Mouse (Mus musculus) neural tube, embryonic 12.5 days (tissue): ENCODE measurements around the gene Fbxw4. TPM values are rescaled to one million over a fixed set of nuclear protein-coding genes. Genes with fewer than 3 reads are reported as not detected.
"Not testable (repeated sequence)": the region's sequence is repeated elsewhere in the genome, so short reads cannot be mapped to it uniquely, and the experiment has no call there.

Experiments
- ATAC-seq: fragments of 200-750 bp; cut with Nextera tagmentation; 2 replicates; pipeline ENCODE4 v1.8.0; 2017; ENCODE audit warnings: low read depth, mild to moderate bottlenecking, moderate TSS enrichment, moderate library complexity; ENCODE audit not compliant: low FRiP score
- H3K27ac ChIP-seq: fragments of 300-500 bp; sonication (generic); 2 replicates; pipeline ENCODE4 v1.5.1; 2016
- H3K27me3 ChIP-seq: fragments of 300-500 bp; sonication (generic); replicated peaks from 2 replicates; pipeline ENCODE4 v1.6.1; 2016; ENCODE audit warnings: mild to moderate bottlenecking
- H3K36me3 ChIP-seq: fragments of 300-500 bp; sonication (generic); 2 replicates; pipeline ENCODE4 v1.6.1; 2016; ENCODE audit warnings: mild to moderate bottlenecking
- H3K4me1 ChIP-seq: fragments of 300-500 bp; sonication (generic); 2 replicates; pipeline ENCODE4 v1.6.1; 2016
- H3K4me2 ChIP-seq: fragments of 300-500 bp; sonication (generic); replicated peaks from 2 replicates; pipeline ENCODE4 v1.6.1; 2016; ENCODE audit warnings: mild to moderate bottlenecking
- H3K4me3 ChIP-seq: fragments of 300-500 bp; sonication (generic); 2 replicates; pipeline ENCODE4 v1.5.1; 2016
- H3K9ac ChIP-seq: fragments of 300-500 bp; sonication (generic); 2 replicates; pipeline ENCODE4 v1.6.1; 2016; ENCODE audit warnings: mild to moderate bottlenecking
- H3K9me3 ChIP-seq: fragments of 300-500 bp; sonication (generic); 2 replicates; pipeline ENCODE4 v1.6.1; 2016; ENCODE audit warnings: mild to moderate bottlenecking
- WGBS: fragments of 180-500 bp; shearing (Covaris S2); methylation state at CpG from one replicate; pipeline ENCODE4 v1.1.7; 2016; 5-methylcytosine and 5-hydroxymethylcytosine counted together
- polyA plus RNA-seq: library from polyadenylated mRNA; unstranded; fragments of >200 nt; fragmentation: Nextera tagmentation; extraction: Ambion mirVana; gene quantifications from 2 replicates; pipeline ENCODE4 v1.2.1, GENCODE M21; 2016

The Fbxw4 gene
- polyA plus RNA-seq, 1 experiment from 2014 or later: 5.9 TPM

DNA sequence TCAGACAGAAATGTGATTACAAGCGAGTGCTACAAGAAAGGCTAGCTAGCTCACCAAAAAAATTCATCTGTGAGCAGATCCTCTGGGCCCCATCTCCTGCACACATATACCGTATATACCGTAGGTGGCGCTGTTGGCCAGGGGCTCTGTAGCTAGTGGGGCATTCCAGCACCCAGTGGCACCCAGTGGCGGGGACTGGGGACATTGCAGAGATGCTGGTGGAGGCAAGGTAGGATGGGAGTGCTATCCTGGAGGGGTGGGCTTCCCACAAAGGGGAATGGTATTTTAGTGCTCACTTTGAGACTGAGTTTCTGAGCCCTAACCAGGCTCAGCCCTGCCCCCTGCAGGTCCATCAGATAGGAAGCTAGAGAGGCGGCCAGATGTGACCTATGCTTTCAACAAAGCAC lies 86.2 kb downstream of the Fbxw4 start:
- H3K4me3 ChIP-seq: no peak overlapping the region
- peaks cover 19% of the 10 kb centered on the region; the same call in 1 of the 2 replicates for H3K4me1 ChIP-seq
- no peak overlapping the region for H3K4me2 ChIP-seq
- no peak overlapping the region for H3K27ac ChIP-seq
- H3K27me3 ChIP-seq: no peaks in the 10 kb centered on the region; the same call in 1 of the 2 replicates
- no peak overlapping the region for H3K9ac ChIP-seq
- 30% methylated on average over 6 of the region's 6 CpGs for WGBS
- 0 out of 2 replicates have a peak, but pooled peaks have one; percentile 44 for ATAC-seq
- H3K9me3 ChIP-seq: no peaks in the 10 kb centered on the region
- H3K36me3 ChIP-seq: peaks cover 37% of the 10 kb centered on the region

DNA sequence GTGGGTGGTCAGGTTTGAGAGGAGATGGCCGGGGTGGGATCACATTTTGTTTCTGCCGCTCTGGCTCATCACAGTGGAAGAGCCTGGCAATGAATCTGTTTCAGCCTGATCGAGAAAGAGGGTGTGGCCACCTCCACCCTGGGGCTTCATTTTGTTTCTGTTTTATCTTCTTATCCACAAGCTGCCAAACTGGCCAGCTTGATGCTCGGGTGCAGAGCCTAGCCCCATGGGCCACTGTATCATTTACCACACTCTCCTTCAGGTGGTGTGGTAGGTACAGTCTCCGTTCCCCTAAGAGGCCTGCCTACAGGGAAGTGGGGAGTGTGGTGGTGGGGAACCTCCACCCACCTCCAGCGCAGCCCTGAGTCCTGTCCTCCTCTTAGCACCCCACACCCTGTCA lies 87.1 kb downstream of the Fbxw4 start:
- Histone ChIP-seq H3K36me3 (peaks cover 30% of the 10 kb centered on the region), H3K27ac (no peak overlapping the region), H3K4me1 (peaks cover 19% of the 10 kb centered on the region; the same call in 1 of the 2 replicates), H3K9me3 (no peaks in the 10 kb centered on the region), H3K4me3 (no peak overlapping the region), H3K4me2 (no peak overlapping the region), H3K27me3 (no peaks in the 10 kb centered on the region; the same call in 1 of the 2 replicates), H3K9ac (no peak overlapping the region)
- WGBS: 86% methylated on average over 6 of the region's 6 CpGs
- ATAC-seq: no peak

- ATAC-seq: no peak
- WGBS: 35% methylated on average over 14 of the region's 14 CpGs
- peaks cover 9% of the 10 kb centered on the region for H3K36me3 ChIP-seq
- H3K4me1 ChIP-seq: peaks cover 26% of the 10 kb centered on the region
- no peak overlapping the region for H3K27ac ChIP-seq
- no peak overlapping the region for H3K4me3 ChIP-seq
- no peaks in the 10 kb centered on the region for H3K9me3 ChIP-seq
- no peak overlapping the region for H3K4me2 ChIP-seq
- H3K9ac ChIP-seq: no peak overlapping the region
- H3K27me3 ChIP-seq: no peaks in the 10 kb centered on the region
These were observed 92.7 kb downstream of the Fbxw4 start for GRCm38 (mm10) chr19:45567367-45567766.

DNA sequence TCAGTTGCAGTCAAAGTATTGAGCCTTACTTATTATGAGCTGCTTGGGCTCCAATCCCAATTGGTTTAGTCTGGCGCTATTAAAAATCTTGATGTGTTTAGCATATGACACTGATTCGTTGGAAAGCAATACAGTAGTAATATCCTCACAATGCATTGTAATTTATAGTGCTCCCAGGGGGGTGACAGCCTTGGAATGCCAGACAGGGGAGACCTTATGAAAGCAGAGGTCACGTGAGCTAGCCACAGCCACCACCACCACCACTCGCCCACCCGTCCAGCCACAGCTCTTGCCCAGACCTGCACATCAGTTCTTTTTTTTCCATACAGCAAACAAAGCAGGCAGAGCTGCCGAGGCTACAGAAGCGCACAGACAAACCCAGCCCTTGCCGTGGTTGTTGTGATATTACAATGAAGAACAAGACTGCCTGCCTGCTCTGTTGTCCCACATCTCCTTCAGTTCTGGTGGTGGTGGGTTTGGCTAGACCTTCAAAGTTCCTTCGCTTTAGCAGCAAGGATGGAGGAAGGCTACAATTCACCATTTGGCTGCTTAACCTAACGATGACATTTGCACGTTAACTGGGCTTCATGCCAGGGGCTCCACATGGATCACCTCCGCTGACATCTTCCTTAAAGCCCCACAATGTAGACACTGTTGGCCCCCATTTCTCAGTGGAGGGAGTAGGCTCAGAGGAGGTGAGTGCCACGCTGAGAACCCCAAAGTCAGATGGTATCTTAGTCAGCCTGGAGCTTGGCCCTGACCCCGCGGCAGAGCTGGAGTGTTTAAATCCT lies 94.0 kb downstream of the Fbxw4 start:
- H3K4me3 ChIP-seq: no peak overlapping the region
- H3K36me3 ChIP-seq: no peaks in the 10 kb centered on the region
- H3K4me2 ChIP-seq: no peak overlapping the region; the same call in 1 of the 2 replicates
- H3K9ac ChIP-seq: no peak overlapping the region
- H3K9me3 ChIP-seq: no peaks in the 10 kb centered on the region
- 53% methylated on average over 15 of the region's 15 CpGs for WGBS
- H3K27me3 ChIP-seq: no peaks in the 10 kb centered on the region
- H3K27ac ChIP-seq: no peak overlapping the region
- H3K4me1 ChIP-seq: peaks cover 26% of the 10 kb centered on the region
- no peak for ATAC-seq

- Histone ChIP-seq H3K4me3 (peak within 1 kb of the TSS; percentile 82), H3K9ac (peak within 1 kb of the TSS; percentile 72), H3K36me3 (peaks cover 9% of the 10 kb centered on the region), H3K4me1 (peaks cover 12% of the 10 kb centered on the region), H3K9me3 (no peaks in the 10 kb centered on the region), H3K27ac (no peak within 1 kb of the TSS), H3K4me2 (peak within 1 kb of the TSS; percentile 94), H3K27me3 (no peaks in the 10 kb centered on the region)
- ATAC-seq: peak; percentile 84
- under 1% methylated on average over 35 of the region's 35 CpGs for whole genome bisulfite sequencing
These were observed 99.8 kb downstream of the Fbxw4 start, which contains the start of the genes Poll and Gm17018 for GRCm38 (mm10) chr19:45560153-45560890. Poll (minus strand) TSS chr19:45560531. Gm17018 (plus strand) TSS chr19:45560615.

DNA sequence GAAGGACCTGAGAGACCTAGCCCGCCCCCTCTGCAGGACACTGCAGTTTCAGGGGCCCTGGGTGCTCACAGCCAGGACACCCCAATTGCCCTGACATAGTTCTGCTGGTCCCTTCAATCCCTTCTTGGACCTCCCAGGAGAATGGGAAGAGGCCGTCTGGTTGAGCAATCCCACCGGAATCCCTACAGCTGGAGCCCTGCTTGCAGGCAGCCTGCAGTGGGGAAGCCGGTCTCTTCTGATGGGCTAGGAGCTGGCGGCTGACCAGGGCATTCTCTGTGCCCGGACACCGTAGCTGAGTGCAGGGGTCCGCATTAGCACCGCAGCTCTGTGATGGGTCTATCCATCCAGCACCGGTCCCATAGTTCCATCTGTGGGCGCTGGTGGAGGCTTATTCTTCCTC lies 106.0 kb downstream of the Fbxw4 start:
- peaks cover 37% of the 10 kb centered on the region for H3K36me3 ChIP-seq
- H3K9ac ChIP-seq: no peak overlapping the region
- H3K4me2 ChIP-seq: no peak overlapping the region
- peaks cover 10% of the 10 kb centered on the region for H3K4me1 ChIP-seq
- no peak overlapping the region for H3K4me3 ChIP-seq
- 92% methylated on average over 11 of the region's 11 CpGs for WGBS
- peaks cover 14% of the 10 kb centered on the region; the same call in 1 of the 2 replicates for H3K27me3 ChIP-seq
- no peak overlapping the region for H3K27ac ChIP-seq
- H3K9me3 ChIP-seq: no peaks in the 10 kb centered on the region
- ATAC-seq: no peak

DNA sequence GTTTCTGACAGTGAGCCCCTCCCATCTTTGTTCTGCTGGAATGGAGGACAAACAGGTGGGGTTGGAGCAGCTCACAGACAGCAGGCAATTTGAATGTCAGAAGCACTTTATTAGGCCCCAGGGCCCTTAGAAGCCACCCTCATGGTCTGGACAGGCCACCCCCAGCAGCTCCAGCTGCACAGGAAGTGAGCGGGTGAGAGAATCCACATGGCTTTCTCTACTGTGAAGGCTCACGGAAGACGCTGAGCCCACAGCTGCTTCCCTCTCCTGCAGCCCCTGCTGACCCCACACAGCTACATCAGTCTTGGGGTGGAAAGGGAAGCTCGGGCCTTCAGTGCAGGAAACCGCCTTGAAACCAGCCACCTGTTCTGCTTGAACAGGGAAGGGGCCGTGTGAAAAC lies 107.9 kb downstream of the Fbxw4 start:
- WGBS: 66% methylated on average over 6 of the region's 6 CpGs
- H3K9ac ChIP-seq: no peak overlapping the region
- peaks cover 37% of the 10 kb centered on the region for H3K36me3 ChIP-seq
- no peak for ATAC-seq
- H3K4me1 ChIP-seq: peaks cover 22% of the 10 kb centered on the region
- H3K4me3 ChIP-seq: no peak overlapping the region
- no peak overlapping the region for H3K4me2 ChIP-seq
- H3K27me3 ChIP-seq: peaks cover 22% of the 10 kb centered on the region; the same call in 1 of the 2 replicates
- no peaks in the 10 kb centered on the region for H3K9me3 ChIP-seq
- H3K27ac ChIP-seq: no peak overlapping the region

DNA sequence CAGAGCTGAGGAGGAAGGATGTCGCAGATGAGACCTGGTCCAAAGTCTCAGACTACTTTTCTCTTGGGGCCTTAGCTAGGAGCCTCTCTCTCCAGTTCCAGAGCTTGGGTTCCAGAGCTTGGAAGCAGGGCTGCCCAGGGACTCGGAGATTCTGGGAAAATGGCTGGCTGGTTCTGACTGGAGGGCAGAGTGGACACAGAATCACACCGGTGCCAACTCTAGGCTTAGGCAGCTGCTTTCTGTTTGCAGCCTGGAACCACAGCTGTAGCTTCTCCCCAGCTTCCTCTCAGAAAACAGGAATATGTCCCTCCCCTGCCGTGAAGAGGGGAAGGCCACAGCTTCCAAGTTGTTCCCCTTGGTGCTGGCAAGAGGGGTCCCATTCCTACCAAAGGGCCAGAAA lies 110.2 kb downstream of the Fbxw4 start:
- Histone ChIP-seq H3K9ac (no peak overlapping the region), H3K27me3 (peaks cover 41% of the 10 kb centered on the region), H3K4me2 (0 out of 2 replicates have a peak overlapping the region, but pooled peaks have one; percentile 20), H3K4me1 (peaks cover 23% of the 10 kb centered on the region), H3K4me3 (no peak overlapping the region), H3K27ac (no peak overlapping the region), H3K36me3 (peaks cover 28% of the 10 kb centered on the region), H3K9me3 (no peaks in the 10 kb centered on the region)
- ATAC-seq: no peak
- WGBS: 88% methylated on average over 4 of the region's 4 CpGs

GRCm38 (mm10) chr19:45549128-45549915 lies 110.8 kb downstream of the Fbxw4 start:
- Histone ChIP-seq H3K9ac (no peak overlapping the region), H3K27me3 (peaks cover 41% of the 10 kb centered on the region), H3K4me2 (peak overlapping the region; percentile 20; the same call in 1 of the 2 replicates), H3K4me3 (no peak overlapping the region), H3K9me3 (no peaks in the 10 kb centered on the region), H3K27ac (no peak overlapping the region), H3K36me3 (peaks cover 21% of the 10 kb centered on the region), H3K4me1 (peaks cover 29% of the 10 kb centered on the region)
- ATAC-seq: no peak
- WGBS: 50% methylated on average over 23 of the region's 23 CpGs

- Histone ChIP-seq H3K36me3 (peaks cover 10% of the 10 kb centered on the region; the same call in 1 of the 2 replicates), H3K4me1 (peaks cover 38% of the 10 kb centered on the region), H3K4me2 (0 out of 2 replicates have a peak overlapping the region, but pooled peaks have one; percentile 20), H3K27me3 (peaks cover 51% of the 10 kb centered on the region)
- H3K9ac ChIP-seq, H3K4me3 ChIP-seq, ATAC-seq, H3K9me3 ChIP-seq, H3K27ac ChIP-seq: not testable (repeated sequence)
These were observed 111.9 kb downstream of the Fbxw4 start for GRCm38 (mm10) chr19:45548196-45548595.

DNA sequence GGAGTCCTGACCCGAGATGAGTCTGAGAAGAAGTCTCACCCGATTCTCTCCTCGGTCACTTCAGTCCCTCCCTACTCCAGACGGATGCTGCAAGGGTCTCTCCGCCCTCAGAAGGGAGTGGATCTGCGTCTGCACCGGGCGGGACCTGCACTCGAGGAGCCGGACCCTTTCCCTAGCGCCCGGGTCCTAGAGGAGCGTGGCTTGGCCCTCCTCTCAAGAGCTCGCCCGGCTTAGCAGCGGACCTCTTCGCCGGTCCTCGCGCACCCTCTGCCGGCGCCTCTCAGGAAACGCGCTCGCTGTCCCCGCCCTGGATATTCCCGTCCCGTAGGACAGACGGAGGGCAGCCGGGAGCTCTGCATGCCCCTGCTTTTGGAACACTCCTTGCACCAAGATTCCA lies 115.2 kb downstream of the Fbxw4 start:
- Histone ChIP-seq H3K36me3 (no peaks in the 10 kb centered on the region), H3K27me3 (peaks cover 65% of the 10 kb centered on the region), H3K9ac (peak overlapping the region; percentile 40; the same call in 1 of the 2 replicates), H3K9me3 (no peaks in the 10 kb centered on the region), H3K4me1 (peaks cover 61% of the 10 kb centered on the region), H3K27ac (no peak overlapping the region), H3K4me2 (peak overlapping the region; percentile 76), H3K4me3 (peak overlapping the region; percentile 29)
- under 1% methylated on average over 30 of the region's 30 CpGs for WGBS
- peak; percentile 49 for ATAC-seq
